Mouse (Mus musculus) midbrain, embryonic 14.5 days (tissue): ENCODE data around the gene Strip1. TPM values are rescaled to one million over a fixed set of nuclear protein-coding genes. Genes with fewer than 3 reads are reported as not detected.

Experiments used
- ATAC-seq: fragments of 200-750 bp; cut with Nextera tagmentation; 2 replicates; pipeline ENCODE4 v1.8.0; 2017; ENCODE audit warnings: moderate number of reproducible peaks, moderate library complexity; ENCODE audit not compliant: low FRiP score, low TSS enrichment
- DNase-seq: peaks from one replicate; pipeline ENCODE4 v3.0.0-alpha.2; 2015
- H3K27ac ChIP-seq: fragments of 300-500 bp; sonication (generic); replicated peaks from 2 replicates; pipeline ENCODE4 v1.5.1; 2014; ENCODE audit warnings: mild to moderate bottlenecking, low read depth, low read length, moderate library complexity
- H3K27me3 ChIP-seq: fragments of 300-500 bp; sonication (generic); 2 replicates; pipeline ENCODE4 v1.6.1; 2014; ENCODE audit warnings: low read length, control low read depth, mixed read lengths; ENCODE audit not compliant: control insufficient read depth, insufficient read depth
- H3K36me3 ChIP-seq: fragments of 300-500 bp; sonication (generic); 2 replicates; pipeline ENCODE4 v1.6.1; 2014; ENCODE audit warnings: low read length, control low read depth; ENCODE audit not compliant: control insufficient read depth, insufficient read depth
- H3K4me1 ChIP-seq: fragments of 300-500 bp; sonication (generic); 2 replicates; pipeline ENCODE4 v1.6.1; 2014; ENCODE audit warnings: mild to moderate bottlenecking, antibody characterized with exemption, low read length, control low read depth; ENCODE audit not compliant: control insufficient read depth, insufficient read depth
- H3K4me2 ChIP-seq: fragments of 300-500 bp; sonication (generic); 2 replicates; pipeline ENCODE4 v1.6.1; 2014; ENCODE audit warnings: mild to moderate bottlenecking, low read length, moderate library complexity
- H3K4me3 ChIP-seq: fragments of 300-500 bp; sonication (generic); replicated peaks from 2 replicates; pipeline ENCODE4 v1.5.1; 2014; ENCODE audit warnings: low read depth, low read length
- H3K9ac ChIP-seq: fragments of 300-500 bp; sonication (generic); replicated peaks from 2 replicates; pipeline ENCODE4 v1.6.1; 2014; ENCODE audit warnings: mild to moderate bottlenecking, low read length, moderate library complexity
- H3K9me3 ChIP-seq: fragments of 300-500 bp; sonication (generic); 2 replicates; pipeline ENCODE4 v1.6.1; 2016; ENCODE audit warnings: low read length, control low read depth, mixed read lengths; ENCODE audit not compliant: control insufficient read depth
- WGBS: fragments of 180-500 bp; shearing (Covaris S2); extraction: QIAGEN DNeasy Blood & Tissue Kit; methylation state at CpG from one replicate; pipeline ENCODE4 v1.1.7; 2014; 5-methylcytosine and 5-hydroxymethylcytosine counted together
- polyA plus RNA-seq: library from polyadenylated mRNA; unstranded; fragments of >200 nt; fragmentation: Nextera tagmentation; extraction: Ambion mirVana; gene quantifications from 2 replicates; pipeline ENCODE4 v1.2.1, GENCODE M21; 2014

Strip1 gene
- polyA plus RNA-seq, 1 experiment from 2014 or later = 189 TPM

- DNase-seq = no peak
- ATAC-seq = no peak
- 59% methylated on average over 2 of the region's 2 CpGs for WGBS
- H3K36me3 ChIP-seq = no peaks in the 10 kb centered on the region
- H3K9me3 ChIP-seq = no peaks in the 10 kb centered on the region
- H3K27ac ChIP-seq = no peak overlapping the region
- peaks cover 10% of the 10 kb centered on the region for H3K4me1 ChIP-seq
- no peak overlapping the region for H3K4me3 ChIP-seq
- no peak overlapping the region for H3K4me2 ChIP-seq
- H3K27me3 ChIP-seq = peaks cover 60% of the 10 kb centered on the region
- no peak overlapping the region for H3K9ac ChIP-seq
Observed at GRCm38 (mm10) chr3:107593632-107594031, 37.9 kb downstream of the Strip1 start.

- ATAC-seq (no peak), DNase-seq (no peak)
- H3K9me3 ChIP-seq = no peaks in the 10 kb centered on the region
- H3K27ac ChIP-seq = no peak overlapping the region
- H3K4me2 ChIP-seq = no peak overlapping the region
- no peaks in the 10 kb centered on the region for H3K36me3 ChIP-seq
- H3K27me3 ChIP-seq = peaks cover 57% of the 10 kb centered on the region
- H3K4me1 ChIP-seq = peaks cover 10% of the 10 kb centered on the region
- H3K9ac ChIP-seq = no peak overlapping the region
- H3K4me3 ChIP-seq = no peak overlapping the region
- WGBS = 63% methylated on average over 1 of the region's 1 CpGs
Observed at GRCm38 (mm10) chr3:107591612-107592011, 39.9 kb downstream of the Strip1 start.

GRCm38 (mm10) chr3:107586504-107586903, 45.0 kb downstream of the Strip1 start:
- Histone ChIP-seq H3K27ac (no peak overlapping the region), H3K36me3 (no peaks in the 10 kb centered on the region), H3K4me1 (peaks cover 6% of the 10 kb centered on the region; the same call in 1 of the 2 replicates), H3K4me3 (no peak overlapping the region), H3K27me3 (peaks cover 66% of the 10 kb centered on the region), H3K4me2 (no peak overlapping the region), H3K9me3 (no peaks in the 10 kb centered on the region), H3K9ac (no peak overlapping the region)
- DNase-seq = no peak
- WGBS = 83% methylated on average over 6 of the region's 6 CpGs
- ATAC-seq = no peak

GRCm38 (mm10) chr3:107583893-107584292, 47.6 kb downstream of the Strip1 start:
- no peak overlapping the region for H3K4me3 ChIP-seq
- WGBS = 5% methylated on average over 1 of the region's 1 CpGs
- H3K4me2 ChIP-seq = no peak overlapping the region
- ATAC-seq (no peak), DNase-seq (no peak)
- H3K27me3 ChIP-seq = peaks cover 82% of the 10 kb centered on the region
- H3K27ac ChIP-seq = no peak overlapping the region
- no peak overlapping the region for H3K9ac ChIP-seq
- no peaks in the 10 kb centered on the region for H3K36me3 ChIP-seq
- H3K9me3 ChIP-seq = no peaks in the 10 kb centered on the region
- peaks cover 6% of the 10 kb centered on the region; the same call in 1 of the 2 replicates for H3K4me1 ChIP-seq

- Histone ChIP-seq H3K9ac (no peak overlapping the region), H3K4me2 (peak overlapping the region; percentile 47), H3K4me3 (peak overlapping the region; percentile 24), H3K9me3 (no peaks in the 10 kb centered on the region), H3K27ac (no peak overlapping the region), H3K27me3 (peaks cover 79% of the 10 kb centered on the region), H3K4me1 (peaks cover 6% of the 10 kb centered on the region; the same call in 1 of the 2 replicates), H3K36me3 (no peaks in the 10 kb centered on the region)
- ATAC-seq (no peak), DNase-seq (peak; percentile 52)
- under 1% methylated on average over 65 of the region's 65 CpGs for WGBS
Observed at GRCm38 (mm10) chr3:107582875-107583767, 48.4 kb downstream of the Strip1 start.

GRCm38 (mm10) chr3:107582130-107582874, 49.2 kb downstream of the Strip1 start:
- peak overlapping the region; percentile 47 for H3K4me2 ChIP-seq
- no peak overlapping the region for H3K9ac ChIP-seq
- peaks cover 79% of the 10 kb centered on the region for H3K27me3 ChIP-seq
- H3K4me1 ChIP-seq = peaks cover 6% of the 10 kb centered on the region; the same call in 1 of the 2 replicates
- no peaks in the 10 kb centered on the region for H3K36me3 ChIP-seq
- H3K27ac ChIP-seq = no peak overlapping the region
- no peaks in the 10 kb centered on the region for H3K9me3 ChIP-seq
- DNase-seq = peak; percentile 15
- ATAC-seq = no peak
- H3K4me3 ChIP-seq = peak overlapping the region; percentile 24
- WGBS = 3% methylated on average over 18 of the region's 18 CpGs

- ATAC-seq (no peak), DNase-seq (peak; percentile 13)
- H3K27me3 ChIP-seq = peaks cover 71% of the 10 kb centered on the region
- H3K36me3 ChIP-seq = no peaks in the 10 kb centered on the region
- H3K4me3 ChIP-seq = no peak overlapping the region
- 3% methylated on average over 15 of the region's 15 CpGs for WGBS
- no peak overlapping the region for H3K4me2 ChIP-seq
- H3K4me1 ChIP-seq = peaks cover 6% of the 10 kb centered on the region; the same call in 1 of the 2 replicates
- no peak overlapping the region for H3K27ac ChIP-seq
- no peak overlapping the region for H3K9ac ChIP-seq
- no peaks in the 10 kb centered on the region for H3K9me3 ChIP-seq
Observed at GRCm38 (mm10) chr3:107581103-107582010, 50.1 kb downstream of the Strip1 start.

- Histone ChIP-seq H3K36me3 (no peaks in the 10 kb centered on the region), H3K4me1 (peaks cover 6% of the 10 kb centered on the region; the same call in 1 of the 2 replicates), H3K27ac (no peak overlapping the region), H3K27me3 (peaks cover 53% of the 10 kb centered on the region), H3K9ac (no peak overlapping the region), H3K4me2 (no peak overlapping the region), H3K4me3 (no peak overlapping the region), H3K9me3 (no peaks in the 10 kb centered on the region)
- DNase-seq (peak; percentile 88), ATAC-seq (no peak)
- WGBS = 4% methylated on average over 4 of the region's 4 CpGs
Observed at GRCm38 (mm10) chr3:107579466-107579865, 52.0 kb downstream of the Strip1 start.
